Mouse (Mus musculus) liver, embryonic 12.5 days (tissue): ENCODE measurements around the gene Vsir. TPM values are rescaled to one million over a fixed set of nuclear protein-coding genes. Genes with fewer than 3 reads are reported as not detected.

Source experiments
- ATAC-seq: fragments of 200-750 bp; cut with Nextera tagmentation; 2 replicates; pipeline ENCODE4 v1.8.0; 2017; ENCODE audit warnings: moderate number of reproducible peaks, mild to moderate bottlenecking, moderate library complexity
- H3K27ac ChIP-seq: fragments of 300-500 bp; sonication (generic); 2 replicates; pipeline ENCODE4 v1.5.1; 2016; ENCODE audit warnings: mild to moderate bottlenecking
- H3K27me3 ChIP-seq: fragments of 300-500 bp; sonication (generic); replicated peaks from 2 replicates; pipeline ENCODE4 v1.6.1; 2016; ENCODE audit warnings: mild to moderate bottlenecking, moderate library complexity
- H3K36me3 ChIP-seq: fragments of 300-500 bp; sonication (generic); 2 replicates; pipeline ENCODE4 v1.6.1; 2016; ENCODE audit warnings: mild to moderate bottlenecking, moderate library complexity
- H3K4me1 ChIP-seq: fragments of 300-500 bp; sonication (generic); 2 replicates; pipeline ENCODE4 v1.6.1; 2016
- H3K4me2 ChIP-seq: fragments of 300-500 bp; sonication (generic); 2 replicates; pipeline ENCODE4 v1.6.1; 2016; ENCODE audit warnings: mild to moderate bottlenecking, moderate library complexity
- H3K4me3 ChIP-seq: fragments of 300-500 bp; sonication (generic); 2 replicates; pipeline ENCODE4 v1.5.1; 2016; ENCODE audit warnings: mild to moderate bottlenecking, moderate library complexity
- H3K9ac ChIP-seq: fragments of 300-500 bp; sonication (generic); 2 replicates; pipeline ENCODE4 v1.6.1; 2016; ENCODE audit warnings: mild to moderate bottlenecking, moderate library complexity
- H3K9me3 ChIP-seq: fragments of 300-500 bp; sonication (generic); replicated peaks from 2 replicates; pipeline ENCODE4 v1.6.1; 2016; ENCODE audit warnings: mild to moderate bottlenecking, moderate library complexity
- WGBS: fragments of 180-500 bp; shearing (Covaris S2); methylation state at CpG from one replicate; pipeline ENCODE4 v1.1.7; 2016; ENCODE audit not compliant: insufficient replicate concordance; 5-methylcytosine and 5-hydroxymethylcytosine counted together
- polyA plus RNA-seq: library from polyadenylated mRNA; unstranded; fragments of >200 nt; fragmentation: Nextera tagmentation; extraction: Ambion mirVana; gene quantifications from 2 replicates; pipeline ENCODE4 v1.2.1, GENCODE M21; 2016

Vsir gene
- polyA plus RNA-seq, 1 experiment from 2014 or later: 3.5 TPM

DNA sequence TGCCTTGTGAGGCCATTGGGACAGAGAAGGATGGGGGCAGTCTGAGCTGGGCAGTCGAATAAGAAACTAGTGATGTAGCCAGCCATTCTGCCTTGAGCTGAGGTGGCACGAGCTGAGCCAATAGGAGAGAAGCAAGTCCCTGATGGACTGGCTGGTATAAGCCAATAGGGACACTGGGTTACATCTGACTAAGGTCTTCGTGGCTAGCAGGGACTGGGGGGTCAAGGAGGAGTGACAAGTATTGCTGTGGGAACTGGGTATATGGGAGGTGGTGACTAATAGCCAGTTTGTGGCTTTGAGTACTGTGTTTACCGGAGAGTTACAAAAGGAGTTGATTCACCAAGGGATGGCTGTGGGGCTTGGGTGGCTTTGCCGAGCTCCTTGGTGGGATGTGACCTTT, 49.0 kb downstream of the Vsir start:
- H3K4me3 ChIP-seq: no peak overlapping the region
- H3K9me3 ChIP-seq: no peaks in the 10 kb centered on the region
- H3K4me1 ChIP-seq: 0 out of 2 replicates have a peak, but pooled peaks cover 2% of the 10 kb centered on the region
- 52% methylated on average over 5 of the region's 5 CpGs for WGBS
- H3K27me3 ChIP-seq: no peaks in the 10 kb centered on the region
- no peak overlapping the region for H3K9ac ChIP-seq
- H3K27ac ChIP-seq: no peak overlapping the region
- no peak overlapping the region for H3K4me2 ChIP-seq
- H3K36me3 ChIP-seq: no peaks in the 10 kb centered on the region
- no peak for ATAC-seq

DNA sequence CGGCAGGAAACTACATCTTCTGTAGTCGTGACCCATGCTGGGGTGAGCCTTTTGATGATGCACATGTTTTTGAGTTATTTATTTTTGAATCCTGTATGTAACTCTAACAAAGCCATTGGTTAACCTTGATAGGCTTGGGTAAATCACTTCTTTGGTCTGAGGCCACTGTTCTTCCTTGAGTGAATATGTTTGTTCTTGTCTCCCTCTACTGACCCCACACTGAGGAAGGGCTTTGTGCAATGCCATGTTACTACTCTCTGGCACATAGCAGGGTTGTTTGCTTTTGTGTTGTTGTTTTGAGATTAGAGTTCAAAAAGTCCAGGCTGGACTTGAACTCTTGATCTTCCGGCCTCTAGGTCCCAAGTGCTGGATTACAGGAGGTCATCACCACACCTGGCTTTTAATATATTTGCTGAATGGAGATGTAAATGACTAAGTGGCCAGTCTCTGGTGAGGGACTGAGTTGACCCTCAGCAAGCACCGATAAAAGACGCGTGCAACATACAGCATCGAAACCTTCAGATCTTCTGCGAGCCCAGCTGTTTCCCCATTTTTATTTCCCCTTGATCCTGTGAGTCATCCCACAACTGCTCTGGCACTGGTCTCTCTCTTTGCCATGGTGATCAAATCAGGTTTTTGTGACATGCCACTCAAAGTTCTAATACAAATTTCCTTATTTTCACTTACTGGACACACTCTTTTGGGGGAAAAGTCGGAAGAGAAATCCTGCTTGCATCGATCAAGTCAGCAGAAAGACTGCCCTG, 51.6 kb downstream of the Vsir start:
- ATAC-seq: no peak
- H3K36me3 ChIP-seq: no peaks in the 10 kb centered on the region
- H3K4me1 ChIP-seq: no peaks in the 10 kb centered on the region
- H3K9me3 ChIP-seq: no peaks in the 10 kb centered on the region
- no peak overlapping the region for H3K4me2 ChIP-seq
- H3K27me3 ChIP-seq: peaks cover 7% of the 10 kb centered on the region; the same call in 1 of the 2 replicates
- WGBS: 69% methylated on average over 10 of the region's 10 CpGs
- H3K9ac ChIP-seq: no peak overlapping the region
- no peak overlapping the region for H3K27ac ChIP-seq
- H3K4me3 ChIP-seq: no peak overlapping the region

DNA sequence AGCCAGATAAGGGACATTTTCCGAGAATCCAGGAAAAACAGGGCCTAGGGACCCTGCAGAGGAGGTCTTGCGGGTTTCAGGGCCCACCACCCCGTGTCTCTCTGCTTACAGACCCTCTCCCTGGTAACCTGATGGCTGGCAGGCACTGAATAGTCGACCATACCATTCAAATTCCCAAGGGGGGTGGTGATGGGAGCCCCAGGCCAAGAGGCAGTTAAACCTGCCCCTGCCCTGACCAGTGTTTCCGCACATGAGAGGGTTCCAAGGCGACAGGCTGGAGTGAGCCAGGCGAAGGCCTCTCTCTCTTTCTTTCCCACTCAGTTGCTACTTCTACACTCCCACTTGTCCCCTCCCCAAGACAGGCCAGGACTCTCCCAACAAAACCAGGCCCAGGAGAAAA, 52.8 kb downstream of the Vsir start, which contains the start of gene Gm17455:
Gene Gm17455, plus strand, starts transcription at position 278 of the 400 bp plus-strand sequence.
- Histone ChIP-seq H3K4me1 (no peaks in the 10 kb centered on the region), H3K4me2 (no peak within 1 kb of the TSS), H3K27me3 (peaks cover 7% of the 10 kb centered on the region; the same call in 1 of the 2 replicates), H3K9ac (no peak within 1 kb of the TSS), H3K36me3 (no peaks in the 10 kb centered on the region), H3K9me3 (no peaks in the 10 kb centered on the region), H3K27ac (no peak within 1 kb of the TSS), H3K4me3 (no peak within 1 kb of the TSS)
- WGBS: 51% methylated on average over 7 of the region's 7 CpGs
- no peak for ATAC-seq

DNA sequence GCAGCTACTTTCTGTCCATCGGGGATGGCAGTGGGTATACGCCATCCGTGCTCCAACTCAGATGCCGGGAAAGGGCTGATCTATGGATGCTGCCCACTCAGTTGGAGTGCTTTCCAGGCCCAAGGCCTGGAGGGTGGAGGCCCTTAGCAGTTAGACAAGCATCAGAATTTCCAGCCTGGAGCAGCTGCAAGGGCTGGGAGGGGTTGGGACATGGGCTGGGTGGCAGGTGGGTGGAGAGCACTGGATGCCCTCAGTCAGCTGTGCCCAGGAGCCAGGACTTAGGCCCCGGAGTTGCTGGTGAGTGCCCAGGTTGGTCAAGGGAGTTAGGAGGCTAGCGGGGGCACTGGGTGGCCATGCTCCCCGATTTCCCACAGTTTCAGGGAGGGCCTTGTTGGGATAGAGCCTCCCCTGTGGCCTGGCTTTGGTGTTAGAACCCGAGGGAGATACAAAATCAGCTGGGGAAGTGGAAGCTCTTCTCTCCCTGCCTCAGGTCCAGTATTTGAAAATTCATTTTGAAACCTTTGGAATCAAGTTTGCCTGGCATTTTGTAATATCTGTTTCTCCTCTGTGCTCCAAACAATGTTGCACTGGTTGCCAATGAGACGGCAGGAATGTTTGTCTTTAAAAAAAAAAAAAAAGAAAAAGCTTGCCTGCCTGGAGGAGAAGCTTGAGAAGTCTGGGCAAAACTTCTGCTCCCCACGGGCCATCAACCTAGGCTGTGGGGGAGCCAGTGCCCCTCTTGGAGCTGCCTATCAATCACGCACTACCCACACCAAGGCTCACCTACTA, 54.0 kb downstream of the Vsir start:
- Histone ChIP-seq H3K27me3 (peaks cover 7% of the 10 kb centered on the region; the same call in 1 of the 2 replicates), H3K4me3 (no peak overlapping the region), H3K4me1 (no peaks in the 10 kb centered on the region), H3K36me3 (no peaks in the 10 kb centered on the region), H3K9ac (no peak overlapping the region), H3K4me2 (no peak overlapping the region), H3K9me3 (no peaks in the 10 kb centered on the region), H3K27ac (no peak overlapping the region)
- ATAC-seq: no peak
- 65% methylated on average over 11 of the region's 11 CpGs for WGBS

DNA sequence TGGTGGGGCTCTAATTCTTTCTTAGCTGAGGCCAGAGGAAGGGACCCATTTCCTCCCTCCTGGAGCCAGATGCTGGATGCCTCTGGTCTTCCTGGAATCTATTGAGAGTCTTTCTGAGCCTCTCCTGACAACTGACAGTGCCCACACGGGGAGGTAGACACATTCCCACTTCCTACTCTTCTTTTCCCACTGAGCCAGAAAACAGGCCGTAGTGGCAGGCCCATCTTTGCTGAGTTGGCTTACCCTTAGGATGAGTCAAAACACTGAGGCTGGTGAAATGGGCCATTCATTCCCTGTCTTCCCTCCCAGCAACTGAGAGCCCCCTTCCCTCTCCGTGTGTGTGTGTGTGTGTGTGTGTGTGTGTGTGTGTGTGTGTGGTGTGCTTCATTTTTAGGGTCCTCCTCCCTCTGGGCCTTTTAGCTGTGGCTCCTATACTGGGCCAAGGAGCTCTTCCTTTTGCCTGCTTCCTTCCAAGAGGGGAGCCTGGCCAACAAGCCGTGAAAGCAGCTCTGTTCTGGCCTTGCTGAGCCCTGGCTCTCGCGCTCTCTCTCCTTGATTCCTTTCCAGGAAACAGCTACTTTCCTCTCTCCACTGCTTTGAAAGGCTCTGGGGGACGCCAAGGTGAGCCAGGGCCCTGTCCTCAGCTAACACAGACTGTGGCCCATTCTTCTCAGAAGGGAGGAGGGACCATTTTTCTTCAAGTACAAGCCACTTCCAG, 59.0 kb downstream of the Vsir start:
- 49% methylated on average over 7 of the region's 7 CpGs for WGBS
- H3K27me3 ChIP-seq: peaks cover 17% of the 10 kb centered on the region
- no peak for ATAC-seq
- H3K27ac ChIP-seq: no peak overlapping the region
- H3K4me1 ChIP-seq: no peaks in the 10 kb centered on the region
- H3K4me2 ChIP-seq: no peak overlapping the region
- H3K36me3 ChIP-seq: no peaks in the 10 kb centered on the region
- no peak overlapping the region for H3K4me3 ChIP-seq
- no peak overlapping the region for H3K9ac ChIP-seq
- H3K9me3 ChIP-seq: no peaks in the 10 kb centered on the region

DNA sequence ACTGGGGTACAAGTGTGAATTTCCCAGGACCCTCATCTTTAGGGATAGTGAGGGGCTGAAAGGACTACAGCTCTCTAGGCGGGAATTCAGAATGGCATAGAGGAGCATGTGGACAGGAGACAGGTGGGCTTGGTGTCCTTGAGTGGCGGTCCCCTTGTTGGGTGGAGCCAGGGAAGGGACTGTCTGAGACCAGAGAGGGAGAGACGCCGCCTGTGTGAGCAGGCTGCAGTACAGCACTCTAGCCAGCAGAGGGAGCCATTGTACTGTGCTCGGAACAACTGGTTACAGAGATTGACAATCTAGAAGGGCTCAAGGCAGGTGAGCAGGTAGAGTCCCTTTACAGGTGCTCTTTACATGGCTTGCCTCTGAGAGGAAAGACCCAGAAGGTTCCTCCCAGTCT, 61.2 kb downstream of the Vsir start:
- Histone ChIP-seq H3K36me3 (no peaks in the 10 kb centered on the region), H3K27ac (no peak overlapping the region), H3K9me3 (no peaks in the 10 kb centered on the region), H3K4me3 (no peak overlapping the region), H3K4me2 (no peak overlapping the region), H3K4me1 (no peaks in the 10 kb centered on the region), H3K27me3 (peaks cover 12% of the 10 kb centered on the region), H3K9ac (no peak overlapping the region)
- no peak for ATAC-seq
- WGBS: 1% methylated on average over 5 of the region's 5 CpGs

DNA sequence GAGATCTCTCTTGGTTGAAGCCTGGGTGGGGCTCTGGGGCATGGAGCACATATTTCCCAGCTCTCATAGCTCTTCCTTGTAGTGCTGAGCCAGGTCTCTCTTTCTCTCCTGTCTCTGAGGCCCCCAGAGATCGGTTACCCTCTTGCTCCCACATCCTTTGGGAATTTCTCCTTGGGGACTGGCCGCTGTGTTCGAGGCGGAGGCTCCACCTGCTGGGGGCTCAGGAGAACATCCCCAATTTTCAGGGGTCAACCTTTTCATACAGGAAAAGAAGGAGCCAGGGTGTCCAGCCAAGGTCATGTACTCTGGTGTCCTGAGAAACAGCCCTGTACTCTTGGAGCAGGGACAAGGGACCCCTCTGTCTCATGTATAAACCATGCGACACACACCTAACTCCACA, 65.1 kb downstream of the Vsir start:
- no peaks in the 10 kb centered on the region for H3K4me1 ChIP-seq
- no peak overlapping the region for H3K9ac ChIP-seq
- ATAC-seq: no peak
- no peaks in the 10 kb centered on the region for H3K36me3 ChIP-seq
- H3K27me3 ChIP-seq: peaks cover 4% of the 10 kb centered on the region
- WGBS: 24% methylated on average over 5 of the region's 5 CpGs
- no peak overlapping the region for H3K4me3 ChIP-seq
- no peaks in the 10 kb centered on the region for H3K9me3 ChIP-seq
- no peak overlapping the region for H3K4me2 ChIP-seq
- H3K27ac ChIP-seq: no peak overlapping the region

DNA sequence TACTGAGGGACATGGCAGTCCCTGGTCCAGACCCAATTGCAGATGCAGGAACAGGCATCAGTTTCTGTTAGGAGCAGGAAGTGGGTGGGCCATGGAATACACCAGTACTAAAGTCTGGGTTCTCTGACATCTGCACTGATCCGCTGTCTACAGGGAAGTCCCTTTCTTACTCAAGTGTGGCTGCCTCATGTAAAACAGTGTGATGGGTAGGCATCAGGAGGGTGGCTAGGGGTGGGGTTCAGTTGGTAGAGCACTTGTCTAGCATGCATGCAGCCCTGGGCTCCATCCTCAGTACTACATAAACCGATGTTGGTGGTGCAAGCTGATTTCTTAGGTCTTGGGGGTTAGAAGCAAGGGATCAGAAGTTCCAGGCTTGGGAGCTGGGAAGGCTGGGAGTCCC, 67.1 kb downstream of the Vsir start:
- Histone ChIP-seq H3K4me3 (no peak overlapping the region), H3K9ac (no peak overlapping the region), H3K4me1 (no peaks in the 10 kb centered on the region), H3K36me3 (no peaks in the 10 kb centered on the region), H3K4me2 (no peak overlapping the region), H3K27ac (no peak overlapping the region), H3K27me3 (peaks cover 4% of the 10 kb centered on the region), H3K9me3 (no peaks in the 10 kb centered on the region)
- no peak for ATAC-seq
- 52% methylated on average over 2 of the region's 2 CpGs for WGBS

DNA sequence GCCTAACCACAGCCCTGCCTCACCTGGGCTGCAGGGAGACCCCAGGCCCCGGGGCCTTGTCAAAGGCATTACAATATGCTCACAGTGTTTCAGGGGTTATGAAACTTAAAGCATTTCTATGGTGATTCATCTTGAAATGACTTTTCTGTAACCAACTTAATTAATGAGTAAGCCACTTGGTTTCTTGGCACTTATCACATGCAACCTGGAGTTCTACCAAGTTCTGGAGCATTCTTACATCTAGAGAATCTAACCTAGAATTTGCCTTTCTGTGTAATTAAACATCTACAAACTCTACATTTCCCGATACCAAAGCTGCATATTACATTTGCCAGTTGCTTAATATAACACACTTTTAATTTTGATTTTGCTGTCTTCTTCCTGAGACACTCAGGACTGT, 70.4 kb downstream of the Vsir start:
- ATAC-seq: no peak
- H3K9me3 ChIP-seq: no peaks in the 10 kb centered on the region

DNA sequence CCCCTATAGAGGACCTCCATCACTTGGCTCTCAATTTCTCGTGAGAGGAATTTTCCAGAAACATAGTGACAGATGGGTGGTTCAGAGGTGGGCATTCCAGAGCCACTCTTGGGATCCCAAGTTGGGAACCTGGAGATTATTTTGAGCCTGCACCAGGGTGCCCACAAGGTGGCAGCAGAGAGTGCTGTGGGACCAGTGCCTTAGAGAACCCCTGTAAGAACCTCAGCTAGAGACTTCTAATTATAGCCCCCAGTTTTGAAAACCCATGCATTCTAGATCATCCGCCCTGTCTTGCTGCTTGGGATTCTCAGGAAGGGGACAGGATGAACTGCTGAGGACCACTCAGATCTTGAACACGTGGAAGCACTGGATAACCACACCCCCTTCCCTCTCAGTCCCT, 71.5 kb downstream of the Vsir start:
- Histone ChIP-seq H3K4me2 (no peak overlapping the region), H3K4me3 (no peak overlapping the region), H3K9ac (no peak overlapping the region), H3K4me1 (no peaks in the 10 kb centered on the region), H3K27ac (no peak overlapping the region), H3K9me3 (no peaks in the 10 kb centered on the region), H3K27me3 (no peaks in the 10 kb centered on the region), H3K36me3 (no peaks in the 10 kb centered on the region)
- ATAC-seq: no peak
- 3% methylated on average over 3 of the region's 3 CpGs for WGBS

More for the DNA sequence above, 70.4 kb downstream of the Vsir start:
- Histone ChIP-seq H3K4me2 (no peak overlapping the region), H3K36me3 (no peaks in the 10 kb centered on the region), H3K4me3 (no peak overlapping the region), H3K27ac (no peak overlapping the region), H3K9ac (no peak overlapping the region), H3K27me3 (no peaks in the 10 kb centered on the region), H3K4me1 (no peaks in the 10 kb centered on the region)
- 61% methylated on average over 2 of the region's 2 CpGs for WGBS

DNA sequence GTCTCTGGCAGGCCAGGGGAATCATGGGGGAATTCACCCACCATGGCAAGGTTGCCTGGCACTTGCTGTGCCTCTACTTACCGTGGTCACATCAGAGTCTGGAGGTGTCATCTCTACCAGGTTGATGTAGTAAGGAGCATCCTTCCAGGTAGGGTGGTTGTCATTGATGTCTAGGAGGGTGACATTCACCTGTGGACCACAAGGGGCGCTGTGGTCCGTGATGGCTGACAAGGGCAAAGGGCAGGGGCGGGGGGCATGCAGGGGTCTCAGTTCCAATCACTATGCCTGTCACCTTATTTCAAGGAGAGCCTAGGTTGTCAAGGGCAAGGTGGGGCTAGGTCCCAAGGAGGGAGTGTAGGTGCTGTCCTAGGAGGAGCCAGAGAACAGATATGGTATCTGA, 73.0 kb downstream of the Vsir start:
- H3K9ac ChIP-seq: no peak overlapping the region
- no peaks in the 10 kb centered on the region for H3K27me3 ChIP-seq
- WGBS: 20% methylated on average over 4 of the region's 4 CpGs
- no peaks in the 10 kb centered on the region for H3K4me1 ChIP-seq
- H3K27ac ChIP-seq: no peak overlapping the region
- H3K36me3 ChIP-seq: no peaks in the 10 kb centered on the region
- H3K4me2 ChIP-seq: no peak overlapping the region
- no peak overlapping the region for H3K4me3 ChIP-seq
- H3K9me3 ChIP-seq: no peaks in the 10 kb centered on the region
- no peak for ATAC-seq
